In genomic region chr3:126831418-126832138, GRCm38 (mm10) we compare ENCODE assay signal across 8 mouse cellular contexts.
A peak's percentile ranks its signal among the peaks of the same experiment; 100 is the strongest.
DNase-seq lines count a peak whose midpoint lies in the region; ATAC-seq lines count a peak whose summit lies in the region.

No protein-coding gene starts in this region.

- no peak overlapping the region for H3K4me2 ChIP-seq in embryonic facial prominence, embryonic 14.5 days (ENCODE audit: low read depth, low read length)
- no peak overlapping the region for H3K4me2 ChIP-seq in heart, embryonic 15.5 days

- no peak overlapping the region for H3K4me3 ChIP-seq in embryonic facial prominence, embryonic 14.5 days (ENCODE audit: low read depth, low read length)
- H3K4me3 ChIP-seq in heart, embryonic 15.5 days, result no peak overlapping the region

- H3K9ac ChIP-seq in embryonic facial prominence, embryonic 14.5 days (ENCODE audit: low read depth, low read length), result no peak overlapping the region
- H3K9ac ChIP-seq in heart, embryonic 15.5 days, result no peak overlapping the region

- H3K36me3 ChIP-seq in embryonic facial prominence, embryonic 14.5 days (ENCODE audit: control insufficient read depth, insufficient read depth, low read length), result no peaks in the 10 kb centered on the region
- peaks cover 11% of the 10 kb centered on the region; the same call in 1 of the 2 replicates for H3K36me3 ChIP-seq in heart, embryonic 15.5 days

- no peaks in the 10 kb centered on the region for H3K9me3 ChIP-seq in embryonic facial prominence, embryonic 14.5 days (ENCODE audit: control insufficient read depth, low read length)
- no peaks in the 10 kb centered on the region for H3K9me3 ChIP-seq in heart, embryonic 15.5 days (replicated peaks)

- H3K27ac ChIP-seq in embryonic facial prominence, embryonic 14.5 days (replicated peaks; ENCODE audit: low read depth, low read length), result no peak overlapping the region
- H3K27ac ChIP-seq in heart, embryonic 15.5 days, result peak overlapping the region; percentile 52

- DNase-seq in embryo, embryonic 10 days (ENCODE audit: low spot score), result peak; percentile 11
- no peak for DNase-seq in embryo, embryonic 9.5 days (ENCODE audit: extremely low spot score)
- peak; percentile 100 for DNase-seq in 3T3-L1 (ENCODE audit: low read depth, low spot score)
- peak; percentile 44 for DNase-seq in embryonic facial prominence, embryonic 14.5 days (ENCODE audit: low spot score)
- no peak for DNase-seq in layer of hippocampus, postnatal 36 days
- no peak for DNase-seq in c-Kit-positive CD71-positive TER-119-positive erythroid progenitor cells, embryonic 14.5 days (ENCODE audit: low spot score)

- H3K27me3 ChIP-seq in embryonic facial prominence, embryonic 14.5 days (replicated peaks; ENCODE audit: control insufficient read depth, insufficient read depth, low read length), result no peaks in the 10 kb centered on the region
- H3K27me3 ChIP-seq in heart, embryonic 15.5 days, result no peaks in the 10 kb centered on the region

- WGBS in embryonic facial prominence, embryonic 14.5 days, result 55% methylated on average over 6 of the region's 6 CpGs
- 33% methylated on average over 6 of the region's 6 CpGs for WGBS in heart, embryonic 15.5 days

- ATAC-seq in embryonic facial prominence, embryonic 14.5 days (ENCODE audit: low read depth), result no peak
- peak; percentile 80 for ATAC-seq in heart, embryonic 15.5 days (replicated peaks; ENCODE audit: insufficient number of reproducible peaks, insufficient read depth, low FRiP score, low read depth)
- ATAC-seq in megakaryocyte, adult 5-6 weeks (ENCODE audit: poor library complexity, severe bottlenecking), result peak; percentile 20; the same call in 1 of the 2 replicates

- no peaks in the 10 kb centered on the region for H3K4me1 ChIP-seq in embryonic facial prominence, embryonic 14.5 days (ENCODE audit: control insufficient read depth, insufficient read depth, low read length)
- peaks cover 12% of the 10 kb centered on the region for H3K4me1 ChIP-seq in heart, embryonic 15.5 days (replicated peaks)

Comparison
In these comparisons a context has a peak if more than half of its experiments do, and no peak if none do; other contexts are left out.
1. DNase-seq: peak in embryo, embryonic 10 days (single experiment), 3T3-L1 (single experiment) and embryonic facial prominence, embryonic 14.5 days (single experiment); none in embryo, embryonic 9.5 days (single experiment), layer of hippocampus, postnatal 36 days (0 of 2) and c-Kit-positive CD71-positive TER-119-positive erythroid progenitor cells, embryonic 14.5 days (single experiment).